Mouse (Mus musculus) myocyte (in vitro differentiated cells): ENCODE results near the gene Cd55. TPM values are rescaled to one million over a fixed set of nuclear protein-coding genes. Genes with fewer than 3 reads are reported as not detected.

Source experiments
- H3K27me3 ChIP-seq: one replicate; pipeline ENCODE4 v1.6.1; 2011; ENCODE audit not compliant: control insufficient read depth, insufficient read depth, insufficient read length
- H3K36me3 ChIP-seq: one replicate; pipeline ENCODE4 v1.6.1; 2011; ENCODE audit not compliant: control insufficient read depth, insufficient read depth
- H3K4me2 ChIP-seq: one replicate; pipeline ENCODE4 v1.6.1; 2011; ENCODE audit warnings: low read depth, control low read depth
- H3K4me3 ChIP-seq: one replicate; pipeline ENCODE4 v1.5.1; 2011; ENCODE audit warnings: mild to moderate bottlenecking, control low read depth, moderate library complexity
- H3K79me2 ChIP-seq: one replicate; pipeline ENCODE4 v1.6.1; 2011; ENCODE audit not compliant: control insufficient read depth, insufficient read depth
- H3ac ChIP-seq: one replicate; pipeline ENCODE4 v1.6.1; 2011; ENCODE audit not compliant: control insufficient read depth, insufficient read length
- CEBPB ChIP-seq: IDR thresholded peaks from 2 replicates; pipeline ENCODE4 v1.6.1; 2011; ENCODE audit warnings: mild to moderate bottlenecking, moderate library complexity; ENCODE audit not compliant: poor library complexity, insufficient read depth, severe bottlenecking
- E2F4 ChIP-seq: IDR thresholded peaks from one replicate; pipeline ENCODE4 v1.6.1; 2011; ENCODE audit warnings: mild to moderate bottlenecking, control low read depth, moderate library complexity; ENCODE audit not compliant: insufficient read depth
- MAX ChIP-seq: IDR thresholded peaks from one replicate; pipeline ENCODE4 v1.6.1; 2011; ENCODE audit warnings: low read depth, mild to moderate bottlenecking, control low read depth
- MYOD1 ChIP-seq, 3 experiments: IDR thresholded peaks; one replicate each; pipeline ENCODE4 v1.6.1; 2011; ENCODE audit warnings: control low read depth in 2 of 3, low read depth in 2 of 3, mild to moderate bottlenecking in 2 of 3, moderate library complexity in 1 of 3; ENCODE audit not compliant: insufficient read length in 2 of 3, control insufficient read depth in 1 of 3
- MYOG ChIP-seq, 3 experiments: IDR thresholded peaks; one replicate each; pipeline ENCODE4 v1.6.1; 2011; ENCODE audit warnings: control low read depth in 2 of 3, low read depth in 2 of 3, mild to moderate bottlenecking in 2 of 3; ENCODE audit not compliant: insufficient read length in 2 of 3, control insufficient read depth in 1 of 3, insufficient read depth in 1 of 3
- POLR2A ChIP-seq: IDR thresholded peaks from one replicate; pipeline ENCODE4 v1.6.1; 2011; ENCODE audit warnings: low read depth, mild to moderate bottlenecking, control low read depth, moderate library complexity; ENCODE audit not compliant: insufficient read length
- POLR2AphosphoS2 ChIP-seq: IDR thresholded peaks from one replicate; pipeline ENCODE4 v1.6.1; 2011; ENCODE audit warnings: low read depth, control low read depth; ENCODE audit not compliant: insufficient read length
- REST ChIP-seq: IDR thresholded peaks from one replicate; pipeline ENCODE4 v1.6.1; 2011; ENCODE audit warnings: mild to moderate bottlenecking, control low read depth, moderate library complexity; ENCODE audit not compliant: insufficient read depth, insufficient read length
- SRF ChIP-seq: IDR thresholded peaks from one replicate; pipeline ENCODE4 v1.6.1; 2011; ENCODE audit warnings: low read depth; ENCODE audit not compliant: control insufficient read depth, insufficient read length
- TCF12 ChIP-seq: IDR thresholded peaks from one replicate; pipeline ENCODE4 v1.6.1; 2011; ENCODE audit warnings: mild to moderate bottlenecking, control low read depth; ENCODE audit not compliant: poor library complexity, insufficient read depth, severe bottlenecking
- TCF3 ChIP-seq: IDR thresholded peaks from one replicate; pipeline ENCODE4 v1.6.1; 2011; ENCODE audit warnings: low read depth, control low read depth; ENCODE audit not compliant: insufficient read length
- USF1 ChIP-seq: IDR thresholded peaks from one replicate; pipeline ENCODE4 v1.6.1; 2011; ENCODE audit warnings: low read depth, mild to moderate bottlenecking, control low read depth, moderate library complexity
- polyA plus RNA-seq: library from polyadenylated mRNA; unstranded; fragments of >200 nt; fragmentation: generic; extraction: Trizol; gene quantifications from one replicate; pipeline ENCODE4 v1.2.1, GENCODE M21; 2012; ENCODE audit warnings: missing spikeins

Gene Cd55
- polyA plus RNA-seq, 1 experiment = 3.8 TPM

DNA sequence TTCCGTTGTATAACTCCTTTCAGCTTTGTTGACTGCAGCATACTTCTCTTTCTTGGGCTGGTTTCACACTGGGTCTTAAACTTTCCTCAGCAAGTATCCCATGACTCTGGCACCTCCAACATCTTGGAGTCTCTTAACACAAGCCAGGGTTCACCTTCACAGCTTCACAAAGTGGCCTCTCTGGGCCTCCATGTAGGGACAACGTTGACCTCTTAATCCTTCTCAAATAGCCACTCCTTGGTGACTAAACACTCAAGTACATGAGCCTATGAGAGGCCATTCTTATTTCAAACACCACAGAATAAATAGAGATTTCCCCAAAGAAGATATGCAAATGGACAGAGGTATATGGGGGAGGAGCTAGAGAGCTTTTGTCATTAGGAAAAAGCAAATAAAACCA lies 37.4 kb upstream of the Cd55 start:
- no peak for TF ChIP-seq CEBPB
- no peak for TF ChIP-seq MYOD1 (IDR thresholded peaks at IDR 0.05; ENCODE audit: control insufficient read depth in 1 of 3, insufficient read length in 2 of 3, low read depth in 2 of 3)
- TF ChIP-seq E2F4 = no peak
- Histone ChIP-seq H3K27me3 (no peaks in the 10 kb centered on the region), H3K4me2 (no peak overlapping the region), H3ac (no peak overlapping the region), H3K79me2 (no peaks in the 10 kb centered on the region), H3K4me3 (no peak overlapping the region), H3K36me3 (no peaks in the 10 kb centered on the region)

DNA sequence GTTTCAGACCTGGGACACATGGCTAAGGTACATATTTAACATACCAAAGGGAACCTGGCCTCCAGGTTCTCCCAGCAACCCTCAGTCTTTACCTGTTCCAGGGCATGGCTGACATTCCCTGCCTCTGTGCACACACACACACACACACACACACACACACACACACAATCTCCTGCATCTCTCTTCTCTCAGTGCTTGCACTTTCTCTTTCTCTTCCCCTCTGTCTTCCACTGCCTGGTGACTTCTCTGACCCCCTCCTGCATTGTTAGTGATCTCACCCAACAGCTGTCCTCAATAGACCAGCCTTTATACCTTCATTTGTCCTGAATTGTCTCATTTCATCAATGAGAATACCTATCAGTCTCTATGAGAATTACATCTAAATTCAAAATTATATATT lies 35.8 kb upstream of the Cd55 start:
- Histone ChIP-seq H3K4me3 (no peak overlapping the region), H3K27me3 (no peaks in the 10 kb centered on the region), H3K36me3 (no peaks in the 10 kb centered on the region), H3K79me2 (no peaks in the 10 kb centered on the region), H3K4me2 (no peak overlapping the region), H3ac (no peak overlapping the region)
- TF ChIP-seq REST (no peak), SRF (no peak), MAX (no peak), TCF12 (no peak), TCF3 (no peak)

DNA sequence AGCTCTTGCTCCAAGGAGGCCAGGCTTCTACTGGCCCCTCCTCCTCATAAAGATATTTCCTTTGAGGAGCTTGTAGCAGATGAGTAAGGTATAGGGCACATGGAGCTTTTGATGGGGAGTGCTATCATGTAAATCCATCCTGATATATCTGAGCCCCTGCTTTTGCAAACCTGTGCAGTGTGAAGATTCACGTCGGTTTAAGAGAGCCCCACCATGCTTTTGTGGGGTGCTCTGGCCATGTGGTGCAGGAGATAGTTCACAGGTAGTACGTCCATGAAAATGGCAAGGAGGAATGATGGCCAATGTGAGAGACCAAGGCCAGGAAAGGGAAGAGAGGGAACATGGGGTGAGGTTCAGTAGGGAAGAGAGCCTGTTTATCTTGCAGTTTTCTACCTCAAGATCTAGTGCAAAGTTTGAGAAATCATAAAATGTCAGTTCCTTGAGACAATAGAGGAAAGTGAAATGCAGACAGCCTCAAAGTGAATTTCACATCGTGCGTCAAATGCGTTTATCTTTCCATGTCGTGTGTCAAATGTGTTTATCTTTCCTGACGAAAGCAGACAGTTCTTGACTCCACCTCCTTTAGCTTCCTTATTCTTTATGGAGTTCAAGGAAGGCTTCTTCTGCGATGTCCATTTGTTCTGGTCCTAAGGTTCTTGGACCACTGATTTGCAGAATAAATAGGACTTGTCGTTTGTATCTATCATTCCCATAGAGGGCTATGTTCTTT lies 24.4 kb upstream of the Cd55 start:
- Histone ChIP-seq H3K4me3 (no peak overlapping the region), H3K27me3 (no peaks in the 10 kb centered on the region), H3K4me2 (no peak overlapping the region), H3K36me3 (no peaks in the 10 kb centered on the region), H3K79me2 (no peaks in the 10 kb centered on the region), H3ac (no peak overlapping the region)
- TF ChIP-seq USF1 = no peak
- TF ChIP-seq MYOG (IDR thresholded peaks at IDR 0.05; ENCODE audit: control insufficient read depth in 1 of 3, insufficient read depth in 1 of 3, insufficient read length in 2 of 3, low read depth in 2 of 3) = no peak
- no peak for TF ChIP-seq CEBPB

DNA sequence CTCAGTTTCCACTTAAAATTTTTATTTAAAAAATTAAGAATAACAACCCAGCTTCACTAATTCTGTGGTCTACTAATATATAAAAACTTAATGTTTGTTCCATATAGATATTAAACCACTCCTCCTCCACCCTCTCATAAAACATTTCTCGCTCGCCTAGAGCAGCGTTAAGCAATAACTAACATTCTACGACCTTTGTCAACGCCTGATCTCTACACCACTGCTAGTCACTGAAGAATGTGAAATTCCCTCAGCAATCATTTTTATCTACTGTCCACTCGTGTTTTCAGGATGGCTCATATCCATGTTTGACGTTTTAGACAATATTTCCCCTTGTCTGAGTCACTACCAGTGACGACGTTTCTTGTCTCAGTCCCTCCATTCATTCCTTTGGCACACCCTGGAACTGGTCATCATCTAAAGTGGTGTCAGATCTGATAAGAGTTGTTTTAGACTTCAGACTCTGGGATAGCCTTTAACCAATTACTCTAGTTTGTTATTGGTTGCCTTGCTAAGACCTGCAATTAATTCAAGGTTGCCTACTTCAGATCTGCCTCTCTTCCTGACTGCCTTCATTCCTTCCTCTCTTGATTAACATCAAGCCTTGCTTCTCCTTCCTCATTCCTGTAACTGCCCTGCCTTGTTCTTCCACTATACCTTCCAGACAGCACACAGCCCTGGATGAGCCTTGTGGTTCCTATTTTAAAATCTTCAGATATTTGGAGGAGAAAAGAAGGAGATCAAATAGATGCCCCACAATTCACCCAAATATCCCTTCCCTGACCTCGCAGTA lies 23.5 kb upstream of the Cd55 start:
- H3K27me3 ChIP-seq = no peaks in the 10 kb centered on the region
- TF ChIP-seq POLR2AphosphoS2 (no peak), E2F4 (no peak), TCF3 (no peak), POLR2A (no peak), CEBPB (no peak), USF1 (no peak), TCF12 (no peak), MAX (no peak), SRF (no peak), MYOD1 (IDR thresholded peaks at IDR 0.05; ENCODE audit: control insufficient read depth in 1 of 3, insufficient read length in 2 of 3, low read depth in 2 of 3) (no peak), MYOG (IDR thresholded peaks at IDR 0.05; ENCODE audit: control insufficient read depth in 1 of 3, insufficient read depth in 1 of 3, insufficient read length in 2 of 3, low read depth in 2 of 3) (no peak), REST (no peak)
- no peak overlapping the region for H3ac ChIP-seq
- H3K36me3 ChIP-seq = no peaks in the 10 kb centered on the region
- no peak overlapping the region for H3K4me3 ChIP-seq
- no peaks in the 10 kb centered on the region for H3K79me2 ChIP-seq
- H3K4me2 ChIP-seq = no peak overlapping the region

DNA sequence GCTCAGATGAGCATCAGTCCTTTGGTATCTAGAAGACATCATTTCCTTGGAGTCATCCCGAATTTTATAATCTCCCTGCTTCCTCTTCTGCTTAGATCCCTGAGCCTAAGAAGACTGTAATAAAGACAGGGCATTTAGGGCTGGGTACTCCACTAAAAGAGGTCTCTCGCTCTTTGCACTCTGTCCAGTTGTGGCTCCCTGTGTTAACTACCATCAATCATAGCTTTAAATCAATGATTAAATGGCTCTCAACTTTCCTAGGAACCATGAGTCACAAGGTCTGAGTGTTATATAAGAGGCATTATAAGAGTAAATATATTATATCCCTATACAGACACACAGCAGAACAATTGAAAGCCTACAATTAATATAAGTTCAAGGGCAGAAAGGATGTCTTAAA lies 22.8 kb upstream of the Cd55 start:
- TF ChIP-seq MAX (no peak), TCF12 (no peak), CEBPB (no peak)

More for the DNA sequence above, 22.8 kb upstream of the Cd55 start:
- Histone ChIP-seq H3K36me3 (no peaks in the 10 kb centered on the region), H3K4me3 (no peak overlapping the region), H3K4me2 (no peak overlapping the region), H3K79me2 (no peaks in the 10 kb centered on the region), H3ac (no peak overlapping the region), H3K27me3 (no peaks in the 10 kb centered on the region)
